Mouse (Mus musculus) kidney, adult 11 months (tissue): Measurements from ENCODE around the gene Wnt1.

Experiments
- DNase-seq: peaks from one replicate; pipeline ENCODE4 v3.0.0; 2022

Wnt1 gene

GRCm38 (mm10) chr15:98839161-98839560, 49.5 kb downstream of the Wnt1 start:
- no peak for DNase-seq

- no peak for DNase-seq
These were observed 50.3 kb downstream of the Wnt1 start for GRCm38 (mm10) chr15:98839671-98840585.
